ENCODE assay signal across 9 mouse cellular contexts in the genomic region with DNA sequence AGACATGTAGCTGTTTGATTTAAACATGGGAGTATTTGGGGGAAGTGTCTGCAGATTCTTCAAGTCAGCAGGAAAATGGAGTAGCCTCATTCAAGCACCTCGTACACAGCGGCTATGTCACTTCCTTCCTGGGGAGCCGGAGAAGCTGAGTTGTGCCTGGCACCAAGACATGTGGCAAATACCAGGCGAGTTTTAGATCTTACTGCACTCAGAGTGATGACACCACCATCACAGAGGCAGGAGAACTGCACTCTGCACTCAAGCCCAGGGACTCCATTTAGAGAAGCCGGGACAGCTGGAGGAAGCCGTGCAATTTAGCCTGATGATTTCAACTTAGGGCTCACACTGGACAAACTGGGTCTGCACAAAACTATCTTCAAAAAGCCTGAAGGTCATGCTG.
DNase-seq lines count a peak whose midpoint lies in the region; ATAC-seq lines count a peak whose summit lies in the region.
"Had no signal": no experiment of that assay in that cellular context is flagged by ENCODE, and none has a peak within 500 bp of the region (broad histone marks: within the 10 kb centered on the region; RNA-seq: fewer than 3 reads in every experiment).

No protein-coding gene starts in this region.

- no peak overlapping the region for H3K4me3 ChIP-seq in kidney, embryonic 16.5 days (ENCODE audit: low read length)
- no peak overlapping the region for H3K4me3 ChIP-seq in forebrain, embryonic 16.5 days (replicated peaks; ENCODE audit: low read length)
- no peak overlapping the region for H3K4me3 ChIP-seq in heart, embryonic 13.5 days

- intact Hi-C loops in left cerebral cortex, postnatal 4 days (cut with DNase I), result no loop called here

- no peak for DNase-seq in kidney, adult 18-20 months
- DNase-seq in lung, postnatal 4 days, result peak; percentile 33 to 43
- no peak for DNase-seq in left cerebral cortex, postnatal 4 days
- no peak for DNase-seq in cerebellum, postnatal 14 days
- DNase-seq: adrenal gland, postnatal 10 days; layer of hippocampus, postnatal 36 days had no signal

- 68% methylated on average over 6 of the region's 6 CpGs for WGBS in kidney, embryonic 16.5 days
- WGBS in forebrain, embryonic 16.5 days, result 63% methylated on average over 6 of the region's 6 CpGs
- 22% methylated on average over 6 of the region's 6 CpGs for WGBS in heart, embryonic 13.5 days

- H3K27ac ChIP-seq in kidney, embryonic 16.5 days (ENCODE audit: low read length), result 0 out of 2 replicates have a peak overlapping the region, but pooled peaks have one; percentile 12
- H3K27ac ChIP-seq in forebrain, embryonic 16.5 days (ENCODE audit: low read length), result no peak overlapping the region
- H3K27ac ChIP-seq in heart, embryonic 13.5 days (replicated peaks), result peak overlapping the region; percentile 62

- no peak for ATAC-seq in kidney, embryonic 16.5 days (ENCODE audit: low FRiP score, low TSS enrichment)
- 0 out of 2 replicates have a peak, but pooled peaks have one; percentile 27 for ATAC-seq in forebrain, embryonic 16.5 days
- ATAC-seq in heart, embryonic 13.5 days (ENCODE audit: extremely low read depth, insufficient number of reproducible peaks, low FRiP score, low TSS enrichment), result peak; percentile 52; the same call in 1 of the 2 replicates

- H3K4me1 ChIP-seq in kidney, embryonic 16.5 days (ENCODE audit: insufficient read depth, low read length), result peaks cover 13% of the 10 kb centered on the region; the same call in 1 of the 2 replicates
- peaks cover 9% of the 10 kb centered on the region for H3K4me1 ChIP-seq in forebrain, embryonic 16.5 days (replicated peaks; ENCODE audit: control insufficient read depth, insufficient read depth, low read length)
- peaks cover 33% of the 10 kb centered on the region for H3K4me1 ChIP-seq in heart, embryonic 13.5 days

- H3K9me3 ChIP-seq in kidney, embryonic 16.5 days (ENCODE audit: low read length), result no peaks in the 10 kb centered on the region
- H3K9me3 ChIP-seq in forebrain, embryonic 16.5 days (ENCODE audit: control insufficient read depth, low read length), result no peaks in the 10 kb centered on the region
- H3K9me3 ChIP-seq in heart, embryonic 13.5 days, result no peaks in the 10 kb centered on the region

- H3K27me3 ChIP-seq in kidney, embryonic 16.5 days (ENCODE audit: insufficient read depth, low read length), result no peaks in the 10 kb centered on the region
- H3K27me3 ChIP-seq in forebrain, embryonic 16.5 days (replicated peaks; ENCODE audit: control insufficient read depth, insufficient read depth, low read length), result no peaks in the 10 kb centered on the region
- H3K27me3 ChIP-seq in heart, embryonic 13.5 days (replicated peaks), result no peaks in the 10 kb centered on the region

- no peak overlapping the region for H3K9ac ChIP-seq in kidney, embryonic 16.5 days (replicated peaks; ENCODE audit: low read length)
- H3K9ac ChIP-seq in forebrain, embryonic 16.5 days (replicated peaks; ENCODE audit: low read depth, low read length), result no peak overlapping the region
- no peak overlapping the region for H3K9ac ChIP-seq in heart, embryonic 13.5 days

- no peak overlapping the region for H3K4me2 ChIP-seq in kidney, embryonic 16.5 days (replicated peaks; ENCODE audit: low read depth, low read length)
- H3K4me2 ChIP-seq in forebrain, embryonic 16.5 days (ENCODE audit: low read length), result no peak overlapping the region
- H3K4me2 ChIP-seq in heart, embryonic 13.5 days, result peak overlapping the region; percentile 3; the same call in 1 of the 2 replicates

- peaks cover 36% of the 10 kb centered on the region for H3K36me3 ChIP-seq in kidney, embryonic 16.5 days (ENCODE audit: insufficient read depth, low read length)
- H3K36me3 ChIP-seq in forebrain, embryonic 16.5 days (ENCODE audit: control insufficient read depth, insufficient read depth), result no peaks in the 10 kb centered on the region; the same call in 1 of the 2 replicates
- peaks cover 53% of the 10 kb centered on the region for H3K36me3 ChIP-seq in heart, embryonic 13.5 days

Comparison
In these comparisons a context has a peak if more than half of its experiments do, and no peak if none do; other contexts are left out.
1. DNase-seq: peak in lung, postnatal 4 days (2 of 2); none in kidney, adult 18-20 months (single experiment), left cerebral cortex, postnatal 4 days (single experiment) and cerebellum, postnatal 14 days (0 of 2).